In the genomic region with DNA sequence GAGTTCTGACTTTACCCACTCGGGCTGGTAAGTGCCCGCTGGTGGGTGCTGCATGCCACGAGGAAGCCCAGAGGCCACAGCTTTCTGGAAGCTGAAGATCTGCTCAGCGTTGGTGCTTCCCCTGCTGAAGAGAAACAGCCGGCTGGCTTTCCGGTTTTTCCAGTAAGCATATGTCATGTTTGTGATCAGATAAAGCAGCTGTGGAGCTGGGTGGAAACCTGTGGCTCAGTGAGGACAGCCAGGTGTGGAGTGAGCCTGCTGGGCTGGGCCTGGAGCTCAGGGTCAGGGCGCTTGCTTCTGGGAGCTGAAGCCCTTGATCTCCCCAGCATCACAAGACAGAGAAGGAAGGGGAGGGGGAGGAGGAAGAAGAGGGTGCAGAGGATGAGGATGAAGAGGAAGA, we compare ENCODE assay signal across 23 mouse cellular contexts. TPM values are rescaled to one million over a fixed set of nuclear protein-coding genes. Genes with fewer than 3 reads are reported as not detected.
A peak's percentile ranks its signal among the peaks of the same experiment; 100 is the strongest.
DNase-seq lines count a peak whose midpoint lies in the region; ATAC-seq and TF ChIP-seq lines count a peak whose summit lies in the region.
"Had no signal": no experiment of that assay in that cellular context is flagged by ENCODE, and none has a peak within 500 bp of the region (broad histone marks: within the 10 kb centered on the region; RNA-seq: fewer than 3 reads in every experiment).

No protein-coding gene starts in this region.

- no peak overlapping the region for H3K4me2 ChIP-seq in lung, postnatal 0 days (replicated peaks; ENCODE audit: low read depth, low read length)
- H3K4me2 ChIP-seq in intestine, embryonic 16.5 days (ENCODE audit: low read depth, low read length): no peak overlapping the region
- H3K4me2 ChIP-seq: embryonic facial prominence, embryonic 13.5 days; hindbrain, embryonic 12.5 days; liver, embryonic 13.5 days; midbrain, embryonic 15.5 days had no signal

- DNase-seq in heart, embryonic 10.5 days (ENCODE audit: low spot score): no peak
- DNase-seq in heart, postnatal 36 days: no peak
- peak; percentile 15 for DNase-seq in lung, postnatal 0 days (ENCODE audit: low spot score)
- DNase-seq in lung, postnatal 14 days: no peak
- DNase-seq in thymus, postnatal 0 days (ENCODE audit: low spot score): peak; percentile 40
- DNase-seq in spleen, adult 18-20 months: no peak
- no peak for DNase-seq in MN1 (ENCODE audit: low spot score)
- DNase-seq: cerebellum, adult 11 months; cerebellum, postnatal 36 days; kidney, adult 9 months; layer of hippocampus, adult 9-11 months; liver, embryonic 13.5 days; retina, postnatal 1 day had no signal

- ATAC-seq in lung, postnatal 0 days: no peak
- ATAC-seq in intestine, embryonic 16.5 days: peak; percentile 89
- ATAC-seq: midbrain, embryonic 15.5 days had no signal

- WGBS in heart, embryonic 10.5 days: 78% methylated on average over 7 of the region's 7 CpGs
- 48% methylated on average over 7 of the region's 7 CpGs for WGBS in lung, postnatal 0 days
- WGBS in intestine, embryonic 16.5 days: 38% methylated on average over 7 of the region's 7 CpGs

- TF ChIP-seq EP300 in lung, postnatal 0 days (IDR thresholded peaks at IDR 0.05): no peak

- H3K4me3 ChIP-seq in heart, embryonic 10.5 days: no peak overlapping the region
- no peak overlapping the region for H3K4me3 ChIP-seq in lung, postnatal 0 days (ENCODE audit: low read depth, low read length)
- H3K4me3 ChIP-seq in intestine, embryonic 16.5 days (ENCODE audit: low read length): no peak overlapping the region
- H3K4me3 ChIP-seq: embryonic facial prominence, embryonic 13.5 days; hindbrain, embryonic 12.5 days; liver, embryonic 13.5 days; midbrain, embryonic 15.5 days had no signal

- H3K36me3 ChIP-seq in heart, embryonic 10.5 days: peaks cover 9% of the 10 kb centered on the region
- no peaks in the 10 kb centered on the region for H3K36me3 ChIP-seq in lung, postnatal 0 days (ENCODE audit: insufficient read depth, low read length)
- 0 out of 2 replicates have a peak, but pooled peaks cover 2% of the 10 kb centered on the region for H3K36me3 ChIP-seq in intestine, embryonic 16.5 days (ENCODE audit: control insufficient read depth, insufficient read depth, low read length)
- H3K36me3 ChIP-seq: midbrain, embryonic 15.5 days had no signal

- H3K4me1 ChIP-seq in heart, embryonic 10.5 days: peaks cover 31% of the 10 kb centered on the region
- H3K4me1 ChIP-seq in lung, postnatal 0 days (ENCODE audit: insufficient read depth, low read depth, low read length): no peaks in the 10 kb centered on the region
- H3K4me1 ChIP-seq in intestine, embryonic 16.5 days (ENCODE audit: control insufficient read depth, insufficient read depth, low read length): peaks cover 21% of the 10 kb centered on the region
- H3K4me1 ChIP-seq: embryonic facial prominence, embryonic 13.5 days; midbrain, embryonic 15.5 days had no signal

- H3K9ac ChIP-seq in lung, postnatal 0 days (replicated peaks; ENCODE audit: low read depth): no peak overlapping the region
- H3K9ac ChIP-seq in intestine, embryonic 16.5 days (ENCODE audit: low read depth, low read length): peak overlapping the region; percentile 54; the same call in 1 of the 2 replicates
- H3K9ac ChIP-seq: embryonic facial prominence, embryonic 13.5 days; hindbrain, embryonic 12.5 days; liver, embryonic 13.5 days; midbrain, embryonic 15.5 days had no signal

- no peak for TF ChIP-seq CTCF in lung, postnatal 0 days (IDR thresholded peaks at IDR 0.05)

- intact Hi-C loops in heart, postnatal 36 days (cut with DNase I): no loop called here

- H3K9me3 ChIP-seq in heart, embryonic 10.5 days: no peaks in the 10 kb centered on the region
- no peaks in the 10 kb centered on the region for H3K9me3 ChIP-seq in lung, postnatal 0 days (ENCODE audit: low read length)
- no peaks in the 10 kb centered on the region for H3K9me3 ChIP-seq in intestine, embryonic 16.5 days (ENCODE audit: control insufficient read depth, low read length)
- H3K9me3 ChIP-seq: liver, embryonic 13.5 days; midbrain, embryonic 15.5 days had no signal

- H3K27me3 ChIP-seq in heart, embryonic 10.5 days (ENCODE audit: insufficient read depth, poor library complexity, severe bottlenecking): no peaks in the 10 kb centered on the region
- no peaks in the 10 kb centered on the region for H3K27me3 ChIP-seq in lung, postnatal 0 days (replicated peaks; ENCODE audit: insufficient read depth, low read length)
- no peaks in the 10 kb centered on the region for H3K27me3 ChIP-seq in intestine, embryonic 16.5 days (replicated peaks; ENCODE audit: control insufficient read depth, insufficient read depth, low read length)
- H3K27me3 ChIP-seq: embryonic facial prominence, embryonic 13.5 days; hindbrain, embryonic 12.5 days; liver, embryonic 13.5 days; midbrain, embryonic 15.5 days had no signal

- H3K27ac ChIP-seq in heart, embryonic 10.5 days: peak overlapping the region; percentile 42; the same call in 1 of the 2 replicates
- no peak overlapping the region for H3K27ac ChIP-seq in lung, postnatal 0 days (ENCODE audit: low read length)
- H3K27ac ChIP-seq in intestine, embryonic 16.5 days (ENCODE audit: low read length): peak overlapping the region; percentile 72
- H3K27ac ChIP-seq: embryonic facial prominence, embryonic 13.5 days; hindbrain, embryonic 12.5 days; liver, embryonic 13.5 days; macrophage; midbrain, embryonic 15.5 days had no signal

RNA-seq across cellular contexts. Expression of gene Tmem217, which starts 4.7 kb away (rescaled TPM):
- polyA plus RNA-seq in heart, embryonic 10.5 days (2016; fragmentation: Nextera tagmentation; extraction: Ambion mirVana): 1.3 and 1.5 TPM in 2 replicates
- total RNA-seq in heart, postnatal 36 days (2021): not detected
- polyA plus RNA-seq in lung, postnatal 0 days (2015; fragmentation: Nextera tagmentation; extraction: Ambion mirVana): 0.31 and 0.76 TPM in 2 replicates
- polyA plus RNA-seq in intestine, embryonic 16.5 days (2015; fragmentation: Nextera tagmentation; extraction: Ambion mirVana): 0.33 and 0.87 TPM in 2 replicates
- 0.62 and 1.2 TPM in 2 replicates for polyA plus RNA-seq in thymus, postnatal 0 days (2015; fragmentation: Nextera tagmentation; extraction: Ambion mirVana)
- total RNA-seq: heart, adult 18-20 months had no signal
- polyA plus RNA-seq: C2C12 had no signal

RNA-seq across cellular contexts. Expression of gene Tbc1d22b, which starts 7.3 kb away (rescaled TPM):
- polyA plus RNA-seq in heart, embryonic 10.5 days (2016; fragmentation: Nextera tagmentation; extraction: Ambion mirVana): 13.6 and 14.4 TPM in 2 replicates
- total RNA-seq in heart, postnatal 36 days (2021): 10 to 100 TPM; 11.9 to 12.5 TPM
- 5.9 and 6.7 TPM in 2 replicates for polyA plus RNA-seq in lung, postnatal 0 days (2015; fragmentation: Nextera tagmentation; extraction: Ambion mirVana)
- polyA plus RNA-seq in intestine, embryonic 16.5 days (2015; fragmentation: Nextera tagmentation; extraction: Ambion mirVana): 12.4 and 12.6 TPM in 2 replicates
- polyA plus RNA-seq in thymus, postnatal 0 days (2015; fragmentation: Nextera tagmentation; extraction: Ambion mirVana): 10.7 and 13.8 TPM in 2 replicates

RNA-seq across cellular contexts. Expression of gene Gm17657, which starts 7.5 kb away (rescaled TPM):
- polyA plus RNA-seq in heart, embryonic 10.5 days (2016; fragmentation: Nextera tagmentation; extraction: Ambion mirVana): not detected in 2 replicates
- not detected for total RNA-seq in heart, postnatal 36 days (2021)
- not detected in 2 replicates for polyA plus RNA-seq in lung, postnatal 0 days (2015; fragmentation: Nextera tagmentation; extraction: Ambion mirVana)
- not detected in 2 replicates for polyA plus RNA-seq in intestine, embryonic 16.5 days (2015; fragmentation: Nextera tagmentation; extraction: Ambion mirVana)
- polyA plus RNA-seq in thymus, postnatal 0 days (2015; fragmentation: Nextera tagmentation; extraction: Ambion mirVana): not detected in 2 replicates
- total RNA-seq: heart, adult 18-20 months; left cerebral cortex, postnatal 14 days had no signal
- polyA plus RNA-seq: C2C12; embryonic facial prominence, embryonic 13.5 days; forebrain, embryonic 11.5 days; hindbrain, embryonic 12.5 days; liver, embryonic 13.5 days; macrophage; midbrain, embryonic 15.5 days; neural tube, embryonic 11.5 days had no signal

RNA-seq across cellular contexts. Expression of gene Rnf8, which starts 57.7 kb away (rescaled TPM):
- 70.9 and 85.7 TPM in 2 replicates for polyA plus RNA-seq in heart, embryonic 10.5 days (2016; fragmentation: Nextera tagmentation; extraction: Ambion mirVana)
- total RNA-seq in heart, postnatal 36 days (2021): 10 to 100 TPM; 18.7 to 19.2 TPM
- polyA plus RNA-seq in lung, postnatal 0 days (2015; fragmentation: Nextera tagmentation; extraction: Ambion mirVana): 43.3 and 43.7 TPM in 2 replicates
- 51.0 and 55.9 TPM in 2 replicates for polyA plus RNA-seq in intestine, embryonic 16.5 days (2015; fragmentation: Nextera tagmentation; extraction: Ambion mirVana)
- polyA plus RNA-seq in thymus, postnatal 0 days (2015; fragmentation: Nextera tagmentation; extraction: Ambion mirVana): 57.4 and 61.8 TPM in 2 replicates

RNA-seq across cellular contexts. Expression of gene Gm28043, which starts 57.8 kb away (rescaled TPM):
- polyA plus RNA-seq in heart, embryonic 10.5 days (2016; fragmentation: Nextera tagmentation; extraction: Ambion mirVana): 2.3 and 2.4 TPM in 2 replicates
- total RNA-seq in heart, postnatal 36 days (2021): under 1 TPM; 0.78 to 0.81 TPM
- 0.99 and 1.6 TPM in 2 replicates for polyA plus RNA-seq in lung, postnatal 0 days (2015; fragmentation: Nextera tagmentation; extraction: Ambion mirVana)
- polyA plus RNA-seq in intestine, embryonic 16.5 days (2015; fragmentation: Nextera tagmentation; extraction: Ambion mirVana): 1.3 and 2.0 TPM in 2 replicates
- 2.0 and 3.0 TPM in 2 replicates for polyA plus RNA-seq in thymus, postnatal 0 days (2015; fragmentation: Nextera tagmentation; extraction: Ambion mirVana)

Comparison
In these comparisons a context has a peak if more than half of its experiments do, and no peak if none do; other contexts are left out.
1. DNase-seq: peak in lung, postnatal 0 days (single experiment) and thymus, postnatal 0 days (single experiment); none in heart, embryonic 10.5 days (single experiment), heart, postnatal 36 days (0 of 2), lung, postnatal 14 days (single experiment), spleen, adult 18-20 months (0 of 2) and MN1 (single experiment).